Mouse (Mus musculus): ENCODE results near the gene Bicra.
A peak's percentile ranks its signal among the peaks of the same experiment; 100 is the strongest.

DNA sequence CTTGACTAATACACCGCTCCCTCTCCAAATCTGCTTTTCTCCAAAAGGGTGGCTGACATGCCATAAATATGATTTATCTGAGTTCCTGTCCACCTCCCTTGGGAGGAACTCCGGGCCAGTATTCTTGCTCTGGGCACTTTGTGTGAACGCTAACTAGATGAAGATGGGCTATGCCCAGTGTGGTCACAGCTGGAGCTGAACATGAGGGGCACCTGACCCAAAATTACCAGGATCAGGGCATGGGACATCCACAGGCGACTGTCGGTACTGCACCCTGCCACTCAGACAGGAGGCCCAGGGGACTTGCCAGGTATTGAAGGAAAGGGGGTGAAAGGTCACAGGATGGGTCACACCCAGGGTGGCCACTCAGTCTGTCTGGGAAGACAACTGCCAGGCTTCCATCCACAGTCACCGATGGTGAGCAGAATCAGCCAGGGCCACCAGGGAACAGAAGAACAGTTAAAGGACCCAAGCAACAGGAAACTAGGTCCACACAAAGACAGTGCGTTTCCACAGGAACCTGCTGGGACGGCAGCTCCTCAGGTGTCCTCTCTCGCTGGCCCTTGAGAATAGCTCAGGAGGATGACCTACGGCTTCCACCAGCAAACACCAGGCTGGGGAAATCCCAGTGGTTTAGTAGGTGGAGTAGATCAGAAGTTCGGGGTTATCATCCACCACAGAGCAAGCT, 35.0 kb downstream of the Bicra start:
- TF ChIP-seq CTCF (IDR thresholded peaks at IDR 0.05; ENCODE audit: low read depth) (peak; percentile 49), EP300 (IDR thresholded peaks at IDR 0.05; ENCODE audit: low read depth) (no peak)

Measured in heart, postnatal 0 days (tissue).